Mouse (Mus musculus): ENCODE measurements at regions not wholly inside any gene's neighbourhood (a gene's known extent, or its start where the extent isn't known, plus 50 kb on each side); places are given as distances from the start of the nearest gene placed in this dataset.

GRCm38 (mm10) chr14:105841888-105842287 lies 54.7 kb downstream of the Spry2 start:
- DNase-seq (ENCODE audit: low spot score), result no peak

DNA sequence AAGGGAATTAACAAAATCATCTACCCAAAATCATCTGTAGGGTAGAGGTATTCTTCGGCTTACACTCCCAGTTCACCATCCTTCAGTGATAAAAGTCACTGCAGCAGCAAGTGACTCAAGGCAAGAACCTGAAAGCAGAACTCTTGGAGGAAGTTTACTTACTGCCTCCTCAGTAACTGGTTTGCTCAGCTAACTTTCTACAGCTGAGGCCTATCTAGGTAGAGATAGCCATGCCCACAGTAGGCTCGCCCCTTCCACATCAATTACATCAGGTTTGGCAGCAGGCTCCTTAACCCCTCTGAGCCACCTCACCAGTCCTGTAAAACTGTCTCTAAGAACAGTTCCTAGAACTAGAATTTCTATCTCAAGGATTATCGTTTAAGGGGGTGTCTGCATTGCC lies 59.1 kb downstream of the Spry2 start:
- DNase-seq (ENCODE audit: low spot score), result no peak

DNA sequence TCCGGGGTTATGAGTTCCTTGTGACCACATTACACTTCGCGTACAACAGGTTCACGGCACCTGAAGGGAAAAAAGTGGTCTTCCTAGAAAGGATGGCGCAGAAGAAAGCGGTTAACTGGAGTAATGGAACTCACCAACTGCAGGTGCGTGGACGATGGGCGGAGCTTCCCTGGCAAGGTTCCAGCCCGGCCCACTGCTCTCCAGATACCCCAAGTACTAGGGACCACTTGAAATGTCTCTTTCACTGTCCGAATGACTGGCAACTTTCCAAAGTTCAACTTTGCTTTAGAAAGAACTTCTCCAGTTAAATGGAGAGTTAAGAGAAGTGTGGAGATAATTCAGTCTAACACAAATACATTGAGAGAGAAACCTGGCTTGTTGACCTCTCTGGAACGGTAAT lies 65.9 kb downstream of the Spry2 start:
- no peak for DNase-seq (ENCODE audit: low spot score)

DNA sequence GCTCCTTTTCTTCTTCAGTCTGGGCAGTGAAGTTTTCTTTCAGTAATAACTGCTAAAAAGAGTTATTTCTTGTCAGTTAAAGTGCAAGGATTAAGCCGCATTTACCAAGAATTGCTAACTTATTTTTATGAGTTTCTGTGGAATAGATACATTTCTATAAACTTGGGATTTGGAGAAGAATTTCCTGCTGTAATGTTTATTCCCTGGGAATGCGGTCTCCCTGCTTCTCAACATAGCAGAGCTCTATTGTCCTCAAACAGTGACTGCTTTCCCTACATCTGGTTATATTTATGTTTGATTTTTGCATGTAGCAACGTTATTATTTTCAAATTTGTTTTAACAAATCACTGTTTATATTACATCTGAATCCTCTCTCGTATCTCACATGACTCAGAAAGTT lies 66.3 kb downstream of the Spry2 start:
- no peak for DNase-seq (ENCODE audit: low spot score)

- DNase-seq (ENCODE audit: low spot score), result no peak
These were observed 73.5 kb downstream of the Spry2 start for GRCm38 (mm10) chr14:105823129-105823528.

DNA sequence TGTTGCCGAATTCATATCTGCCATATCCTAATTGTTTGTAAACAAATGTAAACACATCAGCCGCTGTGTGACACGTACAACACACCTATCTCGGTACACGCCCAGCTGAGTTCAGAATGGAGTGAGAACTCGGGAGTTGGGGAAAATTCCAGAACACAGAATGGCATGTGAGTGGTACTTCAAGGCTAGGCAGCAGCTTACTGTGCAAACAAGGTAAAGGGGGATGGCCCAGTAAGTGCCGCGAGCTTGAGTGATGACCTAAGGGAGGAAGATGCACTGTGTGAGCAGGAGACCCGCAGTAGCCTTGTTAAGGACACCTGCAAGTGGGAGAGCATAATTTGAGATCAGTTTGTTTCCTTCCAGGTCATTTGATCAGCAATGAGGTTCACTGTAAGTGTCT lies 74.0 kb downstream of the Spry2 start:
- no peak for DNase-seq (ENCODE audit: low spot score)

DNA sequence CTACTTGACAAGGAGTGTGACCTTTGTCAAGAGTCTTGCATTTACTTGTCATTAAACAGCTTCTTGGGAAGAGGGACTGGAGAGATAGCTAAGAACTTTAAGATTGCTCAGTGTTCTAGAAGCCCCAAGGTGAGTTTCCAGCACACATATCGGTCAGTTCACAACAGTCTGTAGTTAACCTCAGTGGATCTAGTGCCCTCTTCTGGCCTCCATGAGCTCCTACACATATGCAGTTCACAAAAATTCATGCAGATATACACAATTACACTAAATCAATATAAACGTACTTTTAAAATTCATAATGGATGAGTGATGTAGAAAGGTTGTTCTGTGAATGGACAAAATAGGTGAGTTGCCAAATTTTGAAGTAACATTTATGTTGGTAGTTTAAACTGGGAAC lies 77.1 kb downstream of the Spry2 start:
- no peak for DNase-seq (ENCODE audit: low spot score)

GRCm38 (mm10) chr14:105818841-105819240 lies 77.8 kb downstream of the Spry2 start:
- DNase-seq (ENCODE audit: low spot score), result no peak

DNA sequence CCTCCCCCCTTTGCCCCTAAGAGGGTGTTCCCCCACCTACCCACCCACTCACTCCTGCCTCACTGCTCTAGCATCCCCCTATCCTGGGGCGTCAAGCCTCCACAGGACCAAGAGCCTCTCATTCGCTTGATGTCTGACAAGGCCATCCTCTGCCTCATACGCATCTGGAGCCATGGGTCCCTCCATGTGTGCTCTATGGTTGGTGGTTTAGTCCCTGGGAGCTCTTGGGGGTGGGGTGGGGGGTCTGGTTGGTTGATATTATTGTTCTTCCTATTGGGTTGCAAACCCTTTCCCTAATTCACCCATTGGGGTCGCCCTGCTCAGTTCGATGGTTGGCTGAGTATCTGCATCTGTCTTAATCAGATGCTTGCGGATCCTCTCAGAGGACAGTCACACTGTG lies 79.1 kb downstream of the Spry2 start:
- DNase-seq (ENCODE audit: low spot score), result no peak

DNA sequence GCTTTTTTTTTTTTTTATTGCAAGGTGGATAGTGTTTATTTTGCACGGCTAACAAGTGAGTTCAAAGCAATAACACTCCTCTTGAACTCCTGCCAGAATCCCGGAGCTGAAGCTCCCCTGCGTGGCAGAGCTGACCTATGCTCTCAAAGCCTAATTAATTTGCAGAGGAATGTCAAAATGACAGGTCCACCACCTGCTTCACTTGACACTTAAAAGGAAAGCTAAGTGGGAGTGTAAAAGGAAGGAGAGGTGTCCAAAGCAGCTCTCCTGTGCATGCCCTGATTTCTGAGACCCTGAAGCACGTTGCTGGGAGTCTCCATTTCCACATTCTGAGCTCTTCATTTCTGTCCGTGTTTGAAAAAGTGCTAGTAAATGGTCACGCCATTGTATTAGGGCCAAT lies 80.8 kb downstream of the Spry2 start:
- no peak for DNase-seq (ENCODE audit: low spot score)

DNA sequence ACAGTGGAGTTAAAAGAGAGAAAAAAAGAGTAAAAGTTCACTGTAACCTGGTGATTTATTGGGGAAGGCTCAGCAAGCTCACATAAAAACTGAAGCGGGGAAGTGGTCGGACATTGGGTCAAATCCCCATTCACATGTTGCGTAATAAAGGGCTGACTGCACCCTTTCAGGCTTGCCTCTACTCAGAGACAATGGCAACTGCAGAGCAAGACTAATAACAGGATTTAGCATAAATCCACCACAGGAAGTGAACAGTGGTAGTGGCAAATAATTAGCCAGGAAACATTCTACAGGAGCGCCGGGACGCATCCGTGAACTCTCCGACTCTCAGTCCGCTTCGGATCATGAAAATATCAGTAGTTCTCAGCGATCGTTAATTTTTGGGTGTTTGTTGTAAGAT lies 81.3 kb downstream of the Spry2 start:
- DNase-seq (ENCODE audit: low spot score), result no peak

DNA sequence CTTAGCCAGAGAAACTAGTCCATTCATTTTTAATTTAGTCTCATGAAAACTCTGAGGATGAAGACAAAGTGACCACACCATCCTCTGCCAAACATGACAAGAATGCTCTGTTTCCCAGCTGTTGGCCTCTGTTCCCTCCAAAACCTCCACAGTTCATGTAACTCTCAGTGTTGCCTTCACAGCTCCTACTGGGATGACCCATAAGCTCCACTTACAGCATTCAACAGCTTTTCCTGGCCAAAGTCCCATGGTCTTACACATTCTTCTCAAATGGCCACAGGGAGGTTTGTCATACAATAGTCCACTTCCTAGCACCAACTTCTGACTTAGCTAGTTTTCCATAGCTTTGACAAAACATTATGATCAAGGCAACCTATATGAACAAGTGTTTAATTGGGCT lies 83.0 kb downstream of the Spry2 start:
- no peak for DNase-seq (ENCODE audit: low spot score)

- no peak for DNase-seq (ENCODE audit: low spot score)
These were observed 83.5 kb downstream of the Spry2 start for GRCm38 (mm10) chr14:105813097-105813496.

- no peak for DNase-seq (ENCODE audit: low spot score)
These were observed 90.9 kb downstream of the Spry2 start for GRCm38 (mm10) chr14:105805762-105806161.

DNA sequence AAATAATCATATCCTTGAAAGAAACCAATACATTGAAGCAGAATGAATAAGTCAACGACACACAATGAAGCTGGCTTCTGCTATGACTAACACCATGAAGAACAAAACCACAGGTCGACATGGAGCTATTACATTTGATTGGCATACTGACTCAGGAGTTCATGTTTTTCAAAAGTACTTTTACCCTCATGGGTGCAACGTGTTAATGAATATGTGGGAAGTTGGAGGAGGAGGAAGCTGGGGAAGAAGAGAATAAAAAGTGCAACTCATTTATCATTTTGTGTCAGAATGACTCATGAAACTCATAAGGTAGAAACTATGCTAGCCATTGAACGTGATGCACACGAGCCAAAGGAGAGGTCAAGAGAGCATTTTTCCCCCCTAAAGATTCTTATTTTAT lies 91.3 kb downstream of the Spry2 start:
- no peak for DNase-seq (ENCODE audit: low spot score)

GRCm38 (mm10) chr14:105804761-105805160 lies 91.9 kb downstream of the Spry2 start:
- no peak for DNase-seq (ENCODE audit: low spot score)

GRCm38 (mm10) chr14:105803281-105803680 lies 93.3 kb downstream of the Spry2 start:
- no peak for DNase-seq (ENCODE audit: low spot score)

DNA sequence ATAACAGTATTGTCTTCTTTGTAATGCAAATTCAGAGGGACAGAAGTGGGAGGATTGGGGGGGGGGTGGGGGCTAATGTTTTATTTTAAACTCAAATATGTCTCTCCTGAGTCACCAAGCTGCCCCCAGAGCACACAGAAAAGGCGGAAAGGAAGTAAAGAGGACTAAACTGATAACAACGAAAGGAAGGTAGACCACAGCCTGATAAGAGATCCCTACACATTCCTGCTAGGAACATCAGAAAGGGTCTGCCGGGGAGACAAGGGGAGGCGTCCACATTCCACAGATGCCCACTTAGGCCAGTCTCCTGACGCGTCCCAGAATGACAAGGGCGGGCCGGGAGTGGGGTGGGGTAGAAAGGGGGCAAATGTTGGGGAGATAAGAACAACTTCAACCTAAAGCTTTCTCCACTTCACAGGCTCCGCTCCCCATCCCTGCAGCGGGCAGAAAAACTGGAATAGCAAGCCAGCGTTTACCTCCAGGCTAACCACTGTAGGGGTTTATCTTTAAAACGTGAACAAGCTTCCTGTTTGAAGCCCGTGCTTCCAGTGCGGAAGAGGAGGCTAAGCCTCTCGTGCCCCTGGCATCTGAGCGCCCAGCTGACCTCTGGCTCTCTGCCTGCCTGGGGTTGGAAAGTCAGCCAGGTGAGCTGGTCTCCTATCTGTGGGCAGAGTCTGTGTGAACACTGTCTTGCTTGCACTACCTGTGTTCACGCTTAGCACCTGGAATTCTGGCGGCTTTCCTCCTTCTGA lies 93.9 kb downstream of the Spry2 start:
- peak; percentile 12 for DNase-seq (ENCODE audit: low spot score)

DNA sequence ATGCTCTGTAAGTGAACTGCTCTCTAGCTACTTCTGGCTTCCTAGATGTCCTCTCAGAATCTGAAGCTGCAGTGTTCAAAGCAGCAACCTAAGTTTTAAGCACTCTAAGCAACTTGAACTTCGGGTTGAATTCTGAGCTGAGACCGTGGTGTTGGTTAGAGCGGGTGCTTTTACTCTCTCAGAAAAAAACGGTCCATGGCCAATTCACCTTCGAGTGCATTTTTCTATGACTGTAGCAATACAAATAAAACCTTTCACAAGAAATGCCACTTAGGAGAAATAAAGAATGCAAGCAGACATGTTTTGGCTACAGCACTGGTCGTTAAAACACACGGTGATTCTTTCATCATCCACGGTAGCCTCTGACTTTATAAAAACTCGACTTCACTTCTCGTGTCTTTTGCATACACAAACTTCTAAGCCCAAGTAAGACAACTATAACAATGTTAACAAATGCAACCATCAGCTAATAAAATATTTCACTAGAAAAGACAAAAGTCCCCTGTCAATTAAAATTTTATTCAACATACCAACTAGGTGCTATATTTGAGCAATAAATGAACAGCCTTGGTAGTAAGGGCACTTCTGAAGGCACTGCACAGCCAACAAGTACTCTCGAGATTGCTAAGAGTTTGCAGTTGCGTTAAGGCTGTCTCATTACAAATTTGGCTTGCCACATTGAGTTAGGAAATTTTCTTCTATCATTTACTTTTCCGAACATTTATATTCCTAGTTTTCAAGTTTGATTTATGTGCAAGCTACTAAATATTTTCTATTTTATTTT lies 96.3 kb downstream of the Spry2 start:
- no peak for DNase-seq (ENCODE audit: low spot score)

- DNase-seq (ENCODE audit: low spot score), result no peak
These were observed 97.2 kb downstream of the Spry2 start for GRCm38 (mm10) chr14:105799401-105799861.

- DNase-seq (ENCODE audit: low spot score), result no peak
These were observed 103.5 kb downstream of the Spry2 start for GRCm38 (mm10) chr14:105793010-105793702.

GRCm38 (mm10) chr14:105790441-105790840 lies 106.2 kb downstream of the Spry2 start:
- DNase-seq (ENCODE audit: low spot score), result no peak

DNA sequence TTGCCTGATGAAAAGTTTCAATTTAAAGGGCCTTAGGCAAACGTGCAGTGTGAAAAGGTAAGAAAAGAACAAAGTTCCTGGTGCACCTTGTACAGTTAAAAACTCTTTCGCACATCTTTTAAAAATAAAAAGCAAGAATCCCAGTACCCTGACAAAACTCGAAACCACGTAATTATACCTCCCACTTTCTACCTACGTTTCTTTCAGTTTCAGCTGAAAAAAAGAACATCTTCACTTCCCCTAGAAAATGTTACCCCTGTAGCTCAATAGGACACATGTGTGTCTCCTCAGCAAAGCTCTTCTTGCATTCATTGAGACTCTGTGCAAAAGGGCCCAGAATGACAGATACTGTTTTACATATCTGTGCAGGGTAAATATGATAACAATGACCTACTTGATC lies 113.2 kb downstream of the Spry2 start:
- no peak for DNase-seq (ENCODE audit: low spot score)

All from urinary bladder, postnatal 25 days (tissue).